Comparison of ENCODE assay signal across 8 mouse cellular contexts in the genomic region with DNA sequence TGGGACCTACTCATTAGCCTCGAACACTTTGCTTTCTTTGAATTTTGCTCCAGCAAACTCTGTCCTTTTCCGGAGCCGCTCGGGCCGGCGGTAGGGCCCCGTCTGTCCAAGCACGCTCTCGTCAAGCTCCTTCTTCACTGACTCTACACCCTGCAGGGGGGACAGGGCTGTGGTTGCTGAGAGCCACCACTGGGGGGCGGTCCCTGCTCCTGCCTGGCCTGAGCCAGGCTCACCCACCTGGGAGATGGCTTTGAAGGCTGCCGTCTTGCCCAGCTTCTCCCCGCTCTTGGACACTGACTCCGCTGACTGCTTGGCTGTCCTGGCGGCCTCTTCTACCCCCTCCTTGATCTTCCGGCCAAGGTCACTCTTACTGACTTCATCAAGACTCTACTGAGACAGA. TPM values are rescaled to one million over a fixed set of nuclear protein-coding genes. Genes with fewer than 3 reads are reported as not detected.
DNase-seq lines count a peak whose midpoint lies in the region; ATAC-seq lines count a peak whose summit lies in the region.

No protein-coding gene starts in this region.

- H3K9ac ChIP-seq in neural tube, embryonic 11.5 days (ENCODE audit: low read length) = no peak overlapping the region
- no peak overlapping the region for H3K9ac ChIP-seq in stomach, embryonic 14.5 days (replicated peaks; ENCODE audit: low read depth, low read length)

- peaks cover 20% of the 10 kb centered on the region for H3K36me3 ChIP-seq in neural tube, embryonic 11.5 days (ENCODE audit: control insufficient read depth, insufficient read depth, low read length)
- H3K36me3 ChIP-seq in stomach, embryonic 14.5 days (ENCODE audit: control insufficient read depth, insufficient read depth, low read length) = peaks cover 78% of the 10 kb centered on the region

- ATAC-seq in CD4-positive, CD25-positive, alpha-beta regulatory T cell, adult 4 months = no peak
- ATAC-seq in neural tube, embryonic 11.5 days (ENCODE audit: insufficient read depth, low FRiP score, low TSS enrichment) = 0 out of 2 replicates have a peak, but pooled peaks have one; percentile 41
- peak; percentile 39; the same call in 1 of the 2 replicates for ATAC-seq in stomach, embryonic 14.5 days (ENCODE audit: insufficient number of reproducible peaks, insufficient read depth, low FRiP score, low read depth)

- DNase-seq in CD4-positive, CD25-positive, alpha-beta regulatory T cell, adult 2 months (ENCODE audit: low read depth, low spot score) = peak; percentile 48
- DNase-seq in neural tube, embryonic 11.5 days (ENCODE audit: low spot score) = no peak
- no peak for DNase-seq in neural tube, embryonic 10.5 days (ENCODE audit: extremely low spot score, low spot score)
- DNase-seq in kidney, postnatal 10 days = peak; percentile 47
- no peak for DNase-seq in T-cell, adult 2 months (ENCODE audit: low spot score)
- DNase-seq in lung, adult 18-20 months = no peak

- no peak overlapping the region for H3K4me3 ChIP-seq in neural tube, embryonic 11.5 days (ENCODE audit: low read depth, low read length)
- no peak overlapping the region for H3K4me3 ChIP-seq in stomach, embryonic 14.5 days (ENCODE audit: low read depth, low read length)

- H3K27me3 ChIP-seq in neural tube, embryonic 11.5 days (ENCODE audit: control insufficient read depth, insufficient read depth, low read length) = no peaks in the 10 kb centered on the region
- no peaks in the 10 kb centered on the region for H3K27me3 ChIP-seq in stomach, embryonic 14.5 days (ENCODE audit: control insufficient read depth, insufficient read depth, low read length)

- H3K4me1 ChIP-seq in neural tube, embryonic 11.5 days (ENCODE audit: control insufficient read depth, insufficient read depth, low read length) = no peaks in the 10 kb centered on the region
- no peaks in the 10 kb centered on the region for H3K4me1 ChIP-seq in stomach, embryonic 14.5 days (ENCODE audit: control insufficient read depth, insufficient read depth, low read length)

- H3K27ac ChIP-seq in neural tube, embryonic 11.5 days (ENCODE audit: low read depth, low read length) = no peak overlapping the region
- no peak overlapping the region for H3K27ac ChIP-seq in stomach, embryonic 14.5 days (ENCODE audit: low read length)

- H3K4me2 ChIP-seq in neural tube, embryonic 11.5 days (ENCODE audit: low read depth) = no peak overlapping the region
- H3K4me2 ChIP-seq in stomach, embryonic 14.5 days (replicated peaks; ENCODE audit: low read depth, low read length) = no peak overlapping the region

- no peaks in the 10 kb centered on the region for H3K9me3 ChIP-seq in neural tube, embryonic 11.5 days (ENCODE audit: control insufficient read depth, low read length)
- no peaks in the 10 kb centered on the region for H3K9me3 ChIP-seq in stomach, embryonic 14.5 days (ENCODE audit: control insufficient read depth, low read depth, low read length)

- WGBS in neural tube, embryonic 11.5 days = 77% methylated on average over 15 of the region's 15 CpGs
- WGBS in stomach, embryonic 14.5 days = 79% methylated on average over 15 of the region's 15 CpGs

RNA-seq across cellular contexts. Expression of gene Timm44, which starts 8.1 kb away (rescaled TPM):
- polyA plus RNA-seq in CD4-positive, CD25-positive, alpha-beta regulatory T cell, adult 4 months (2017; shearing (Covaris generic)) = 100 to 1,000 TPM in 1 of 2 experiments, 10 to 100 TPM in 1; 75.2 to 122 TPM
- polyA plus RNA-seq in neural tube, embryonic 11.5 days (2014; fragmentation: Nextera tagmentation; extraction: Ambion mirVana) = 63.2 and 75.2 TPM in 2 replicates
- polyA plus RNA-seq in stomach, embryonic 14.5 days (2014; fragmentation: Nextera tagmentation; extraction: Ambion mirVana) = 80.7 and 81.1 TPM in 2 replicates

RNA-seq across cellular contexts. Expression of gene Ctxn1, which starts 8.6 kb away (rescaled TPM):
- polyA plus RNA-seq in CD4-positive, CD25-positive, alpha-beta regulatory T cell, adult 4 months (2017; shearing (Covaris generic)) = not detected
- 140 TPM in 2 replicates for polyA plus RNA-seq in neural tube, embryonic 11.5 days (2014; fragmentation: Nextera tagmentation; extraction: Ambion mirVana)
- polyA plus RNA-seq in stomach, embryonic 14.5 days (2014; fragmentation: Nextera tagmentation; extraction: Ambion mirVana) = 82.9 and 87.4 TPM in 2 replicates

RNA-seq across cellular contexts. Expression of gene Snapc2, which starts 14.7 kb away (rescaled TPM):
- polyA plus RNA-seq in CD4-positive, CD25-positive, alpha-beta regulatory T cell, adult 4 months (2017; shearing (Covaris generic)) = 10 to 100 TPM; 12.8 TPM
- 61.4 and 68.6 TPM in 2 replicates for polyA plus RNA-seq in neural tube, embryonic 11.5 days (2014; fragmentation: Nextera tagmentation; extraction: Ambion mirVana)
- 57.1 and 61.9 TPM in 2 replicates for polyA plus RNA-seq in stomach, embryonic 14.5 days (2014; fragmentation: Nextera tagmentation; extraction: Ambion mirVana)

RNA-seq across cellular contexts. Expression of gene Tgfbr3l, which starts 19.6 kb away (rescaled TPM):
- polyA plus RNA-seq in CD4-positive, CD25-positive, alpha-beta regulatory T cell, adult 4 months (2017; shearing (Covaris generic)) = 1 to 10 TPM; 7.2 to 9.6 TPM
- 2.1 and 2.3 TPM in 2 replicates for polyA plus RNA-seq in neural tube, embryonic 11.5 days (2014; fragmentation: Nextera tagmentation; extraction: Ambion mirVana)
- 4.9 and 5.3 TPM in 2 replicates for polyA plus RNA-seq in stomach, embryonic 14.5 days (2014; fragmentation: Nextera tagmentation; extraction: Ambion mirVana)

RNA-seq across cellular contexts. Expression of gene Gm49320, which starts 29.0 kb away (rescaled TPM):
- under 1 TPM in 1 of 2 experiments, not detected in 1; 0.46 TPM for polyA plus RNA-seq in CD4-positive, CD25-positive, alpha-beta regulatory T cell, adult 4 months (2017; shearing (Covaris generic))
- polyA plus RNA-seq in neural tube, embryonic 11.5 days (2014; fragmentation: Nextera tagmentation; extraction: Ambion mirVana) = 0.43 and 0.70 TPM in 2 replicates
- polyA plus RNA-seq in stomach, embryonic 14.5 days (2014; fragmentation: Nextera tagmentation; extraction: Ambion mirVana) = 2.4 and 2.7 TPM in 2 replicates

Comparison
In these comparisons a context has a peak if more than half of its experiments do, and no peak if none do; other contexts are left out.
1. DNase-seq: peak in CD4-positive, CD25-positive, alpha-beta regulatory T cell, adult 2 months (single experiment) and kidney, postnatal 10 days (single experiment); none in neural tube, embryonic 11.5 days (single experiment), neural tube, embryonic 10.5 days (single experiment), T-cell, adult 2 months (single experiment) and lung, adult 18-20 months (0 of 2).
2. RNA of gene Ctxn1, which starts 8.6 kb away (polyA plus RNA-seq): 140 TPM in neural tube, embryonic 11.5 days and 82.9 to 87.4 TPM in stomach, embryonic 14.5 days; not detected in CD4-positive, CD25-positive, alpha-beta regulatory T cell, adult 4 months; every median in the first group is over 10 times any median in the second.